Mouse (Mus musculus) liver, postnatal 0 days (tissue): ENCODE results near the gene Gm10142.

Experiments
- CTCF ChIP-seq: sonication (generic); IDR thresholded peaks from 2 replicates; pipeline ENCODE4 v1.5.1; 2016; ENCODE audit warnings: antibody characterized with exemption, low read depth
- EP300 ChIP-seq: IDR thresholded peaks from 2 replicates; pipeline ENCODE4 v1.6.1; 2016; ENCODE audit warnings: antibody characterized with exemption, low read depth, mild to moderate bottlenecking

- TF ChIP-seq CTCF (peak; percentile 29), EP300 (no peak)
These were observed 37.8 kb downstream of the Gm10142 start for GRCm38 (mm10) chr10:77753448-77753847.
